Mouse (Mus musculus): ENCODE measurements around the gene Dhx9.

- TF ChIP-seq POLR2A (IDR thresholded peaks at IDR 0.05; ENCODE audit: low read depth, low read length) (no peak), CTCF (IDR thresholded peaks at IDR 0.05; ENCODE audit: extremely low read depth, insufficient read length, insufficient replicate concordance, low read depth, low read length) (no peak)
Observed at GRCm38 (mm10) chr1:153509012-153509411, 21.6 kb upstream of the Dhx9 start.

Measured in small intestine, adult 2 months (tissue).